Mouse (Mus musculus) small intestine, adult 2 months (tissue): ENCODE data around the gene Atp6v1g3.

Experiments
- CTCF ChIP-seq: fragments of 200-500 bp; IDR thresholded peaks from 2 replicates; pipeline ENCODE4 v1.5.1; 2012; ENCODE audit warnings: low read depth, mild to moderate bottlenecking, control low read depth, inconsistent platforms, low read length, moderate library complexity, mixed read lengths; ENCODE audit not compliant: insufficient replicate concordance, insufficient read length; ENCODE audit errors: extremely low read depth
- POLR2A ChIP-seq: fragments of 200-500 bp; IDR thresholded peaks from 2 replicates; pipeline ENCODE4 v1.6.1; 2012; ENCODE audit warnings: low read depth, mild to moderate bottlenecking, control low read depth, inconsistent platforms, low read length, moderate library complexity

- no peak for TF ChIP-seq CTCF
- TF ChIP-seq POLR2A: no peak
Measured at GRCm38 (mm10) chr1:138256172-138256789, 17.3 kb upstream of the Atp6v1g3 start.
